Mouse (Mus musculus) adrenal gland (tissue): ENCODE measurements at regions not wholly inside any gene's neighbourhood (a gene's known extent, or its start where the extent isn't known, plus 50 kb on each side); places are given as distances from the start of the nearest gene placed in this dataset.

Experiments
- intact Hi-C: fragments of 180-260 bp; cut with DNase I; formaldehyde crosslinking; loops from one replicate; pipeline ENCODE4 v1.15.1; 2025

- intact Hi-C loops, result no loop called here
Measured at GRCm38 (mm10) chr4:71229796-71230496, 527.8 kb downstream of the Gm11232 start.

- intact Hi-C loops, result no loop called here
Measured at GRCm38 (mm10) chr4:71226653-71227052, 531.1 kb downstream of the Gm11232 start.

- intact Hi-C loops, result no loop called here
Measured at GRCm38 (mm10) chr4:71218060-71218459, 539.7 kb downstream of the Gm11232 start.

GRCm38 (mm10) chr4:71187801-71188200, 570.0 kb downstream of the Gm11232 start:
- intact Hi-C loops, result no loop called here

GRCm38 (mm10) chr4:71177661-71178060, 580.1 kb downstream of the Gm11232 start:
- intact Hi-C loops, result loop anchor here (10.0 kb wide), 1 partner anchor 143 kb away; no protein-coding TSS in a partner anchor

GRCm38 (mm10) chr4:71165802-71166201, 592.0 kb downstream of the Gm11232 start:
- intact Hi-C loops, result no loop called here

GRCm38 (mm10) chr4:71131670-71132317, 597.0 kb upstream of the Megf9 start:
- intact Hi-C loops, result no loop called here

GRCm38 (mm10) chr4:71130946-71131669, 596.3 kb upstream of the Megf9 start:
- intact Hi-C loops, result no loop called here

- intact Hi-C loops, result no loop called here
Measured at GRCm38 (mm10) chr4:71129306-71129705, 594.5 kb upstream of the Megf9 start.
